Mouse (Mus musculus): ENCODE measurements around the gene Mrpl14. TPM values are rescaled to one million over a fixed set of nuclear protein-coding genes. Genes with fewer than 3 reads are reported as not detected.

Gene Mrpl14
- polyA plus RNA-seq, 1 experiment, result 173 TPM

- WGBS, result 97% methylated on average over 11 of the region's 16 CpGs
- Histone ChIP-seq H3K27ac (ENCODE audit: control insufficient read depth, insufficient read depth, low read length) (no peak overlapping the region), H3K36me3 (ENCODE audit: control insufficient read depth, insufficient read depth, low read length) (peaks cover 4% of the 10 kb centered on the region; the same call in 1 of the 2 replicates), H3K4me1 (replicated peaks; ENCODE audit: control insufficient read depth, insufficient read depth, low read length) (peaks cover 6% of the 10 kb centered on the region), H3K27me3 (ENCODE audit: control insufficient read depth, insufficient read depth, low read length) (no peaks in the 10 kb centered on the region), H3K4me3 (ENCODE audit: control insufficient read depth, insufficient read depth, low read length) (no peak overlapping the region)
- DNase-seq, result no peak
- TF ChIP-seq CTCF (IDR thresholded peaks at IDR 0.05; ENCODE audit: borderline replicate concordance, control insufficient read depth, extremely low read depth, insufficient read depth, low read length, poor library complexity) (no peak), POLR2A (IDR thresholded peaks at IDR 0.05; ENCODE audit: control insufficient read depth, extremely low read depth, insufficient read depth, low read length, poor library complexity) (no peak)
These were observed 14.5 kb downstream of the Mrpl14 start for GRCm38 (mm10) chr17:45700496-45701235.

GRCm38 (mm10) chr17:45701236-45701591 is 15.1 kb downstream of the Mrpl14 start:
- Histone ChIP-seq H3K27me3 (ENCODE audit: control insufficient read depth, insufficient read depth, low read length) (no peaks in the 10 kb centered on the region), H3K4me3 (ENCODE audit: control insufficient read depth, insufficient read depth, low read length) (no peak overlapping the region), H3K36me3 (ENCODE audit: control insufficient read depth, insufficient read depth, low read length) (peaks cover 4% of the 10 kb centered on the region; the same call in 1 of the 2 replicates), H3K4me1 (replicated peaks; ENCODE audit: control insufficient read depth, insufficient read depth, low read length) (peaks cover 6% of the 10 kb centered on the region), H3K27ac (ENCODE audit: control insufficient read depth, insufficient read depth, low read length) (no peak overlapping the region)
- WGBS, result 86% methylated on average over 9 of the region's 9 CpGs
- no peak for TF ChIP-seq POLR2A (IDR thresholded peaks at IDR 0.05; ENCODE audit: control insufficient read depth, extremely low read depth, insufficient read depth, low read length, poor library complexity)
- no peak for TF ChIP-seq CTCF (IDR thresholded peaks at IDR 0.05; ENCODE audit: borderline replicate concordance, control insufficient read depth, extremely low read depth, insufficient read depth, low read length, poor library complexity)
- DNase-seq, result no peak

GRCm38 (mm10) chr17:45702254-45702653 is 16.1 kb downstream of the Mrpl14 start:
- Histone ChIP-seq H3K36me3 (ENCODE audit: control insufficient read depth, insufficient read depth, low read length) (peaks cover 4% of the 10 kb centered on the region; the same call in 1 of the 2 replicates), H3K27ac (ENCODE audit: control insufficient read depth, insufficient read depth, low read length) (no peak overlapping the region), H3K27me3 (ENCODE audit: control insufficient read depth, insufficient read depth, low read length) (no peaks in the 10 kb centered on the region), H3K4me3 (ENCODE audit: control insufficient read depth, insufficient read depth, low read length) (no peak overlapping the region), H3K4me1 (replicated peaks; ENCODE audit: control insufficient read depth, insufficient read depth, low read length) (peaks cover 6% of the 10 kb centered on the region)
- DNase-seq, result no peak
- no peak for TF ChIP-seq CTCF (IDR thresholded peaks at IDR 0.05; ENCODE audit: borderline replicate concordance, control insufficient read depth, extremely low read depth, insufficient read depth, low read length, poor library complexity)
- TF ChIP-seq POLR2A (IDR thresholded peaks at IDR 0.05; ENCODE audit: control insufficient read depth, extremely low read depth, insufficient read depth, low read length, poor library complexity), result no peak
- WGBS, result 86% methylated on average over 4 of the region's 4 CpGs

GRCm38 (mm10) chr17:45703187-45703586 is 17.1 kb downstream of the Mrpl14 start:
- Histone ChIP-seq H3K27me3 (ENCODE audit: control insufficient read depth, insufficient read depth, low read length) (no peaks in the 10 kb centered on the region), H3K4me1 (replicated peaks; ENCODE audit: control insufficient read depth, insufficient read depth, low read length) (peaks cover 6% of the 10 kb centered on the region), H3K27ac (ENCODE audit: control insufficient read depth, insufficient read depth, low read length) (no peak overlapping the region), H3K4me3 (ENCODE audit: control insufficient read depth, insufficient read depth, low read length) (no peak overlapping the region), H3K36me3 (ENCODE audit: control insufficient read depth, insufficient read depth, low read length) (peaks cover 1% of the 10 kb centered on the region; the same call in 1 of the 2 replicates)
- WGBS, result 8% methylated on average over 7 of the region's 7 CpGs
- TF ChIP-seq POLR2A (IDR thresholded peaks at IDR 0.05; ENCODE audit: control insufficient read depth, extremely low read depth, insufficient read depth, low read length, poor library complexity), result no peak
- no peak for TF ChIP-seq CTCF (IDR thresholded peaks at IDR 0.05; ENCODE audit: borderline replicate concordance, control insufficient read depth, extremely low read depth, insufficient read depth, low read length, poor library complexity)
- DNase-seq, result no peak

GRCm38 (mm10) chr17:45706796-45707195 is 20.7 kb downstream of the Mrpl14 start:
- Histone ChIP-seq H3K27me3 (ENCODE audit: control insufficient read depth, insufficient read depth, low read length) (no peaks in the 10 kb centered on the region), H3K4me1 (replicated peaks; ENCODE audit: control insufficient read depth, insufficient read depth, low read length) (peaks cover 6% of the 10 kb centered on the region), H3K36me3 (ENCODE audit: control insufficient read depth, insufficient read depth, low read length) (no peaks in the 10 kb centered on the region), H3K4me3 (ENCODE audit: control insufficient read depth, insufficient read depth, low read length) (no peak overlapping the region), H3K27ac (ENCODE audit: control insufficient read depth, insufficient read depth, low read length) (no peak overlapping the region)
- 47% methylated on average over 5 of the region's 5 CpGs for WGBS
- DNase-seq, result no peak
- TF ChIP-seq CTCF (IDR thresholded peaks at IDR 0.05; ENCODE audit: borderline replicate concordance, control insufficient read depth, extremely low read depth, insufficient read depth, low read length, poor library complexity) (no peak), POLR2A (IDR thresholded peaks at IDR 0.05; ENCODE audit: control insufficient read depth, extremely low read depth, insufficient read depth, low read length, poor library complexity) (no peak)

GRCm38 (mm10) chr17:45707376-45707775 is 21.3 kb downstream of the Mrpl14 start:
- H3K4me3 ChIP-seq (ENCODE audit: control insufficient read depth, insufficient read depth, low read length), result no peak overlapping the region
- TF ChIP-seq CTCF (IDR thresholded peaks at IDR 0.05; ENCODE audit: borderline replicate concordance, control insufficient read depth, extremely low read depth, insufficient read depth, low read length, poor library complexity) (no peak), POLR2A (IDR thresholded peaks at IDR 0.05; ENCODE audit: control insufficient read depth, extremely low read depth, insufficient read depth, low read length, poor library complexity) (no peak)
- no peak for DNase-seq
- no peaks in the 10 kb centered on the region for H3K27me3 ChIP-seq (ENCODE audit: control insufficient read depth, insufficient read depth, low read length)
- WGBS, result 38% methylated on average over 3 of the region's 3 CpGs
- H3K36me3 ChIP-seq (ENCODE audit: control insufficient read depth, insufficient read depth, low read length), result no peaks in the 10 kb centered on the region
- H3K4me1 ChIP-seq (replicated peaks; ENCODE audit: control insufficient read depth, insufficient read depth, low read length), result peaks cover 6% of the 10 kb centered on the region
- no peak overlapping the region for H3K27ac ChIP-seq (ENCODE audit: control insufficient read depth, insufficient read depth, low read length)

All from thymus, adult 2 months (tissue).